Mouse (Mus musculus) C2C12 (cell line): ENCODE measurements at regions not wholly inside any gene's neighbourhood (a gene's known extent, or its start where the extent isn't known, plus 50 kb on each side); places are given as distances from the start of the nearest gene placed in this dataset.

Experiments
- H3K27me3 ChIP-seq: one replicate; pipeline ENCODE4 v1.6.1; 2011; ENCODE audit not compliant: control insufficient read depth, insufficient read depth, insufficient read length
- H3K36me3 ChIP-seq: one replicate; pipeline ENCODE4 v1.6.1; 2011; ENCODE audit not compliant: control insufficient read depth, insufficient read depth
- H3K4me3 ChIP-seq: one replicate; pipeline ENCODE4 v1.5.1; 2011; ENCODE audit warnings: mild to moderate bottlenecking, control low read depth; ENCODE audit not compliant: poor library complexity, insufficient read depth, severe bottlenecking
- H3K79me2 ChIP-seq: one replicate; pipeline ENCODE4 v1.6.1; 2011; ENCODE audit not compliant: control insufficient read depth, insufficient read depth
- H3K79me3 ChIP-seq: one replicate; pipeline ENCODE4 v1.6.1; 2011; ENCODE audit warnings: low read depth, control low read depth
- H3ac ChIP-seq: one replicate; pipeline ENCODE3; 2011; ENCODE audit warnings: low read depth; ENCODE audit not compliant: control insufficient read depth, insufficient read length
- CEBPB ChIP-seq: IDR thresholded peaks from one replicate; pipeline ENCODE4 v1.6.1; 2011; ENCODE audit warnings: low read depth, mild to moderate bottlenecking, control low read depth, moderate library complexity
- CTCF ChIP-seq: IDR thresholded peaks from one replicate; pipeline ENCODE4 v1.5.1; 2011; ENCODE audit not compliant: control insufficient read depth, insufficient read depth, insufficient read length
- FOSL1 ChIP-seq: IDR thresholded peaks from one replicate; pipeline ENCODE4 v1.8.0; 2011; ENCODE audit warnings: mild to moderate bottlenecking, low read length; ENCODE audit not compliant: poor library complexity, insufficient read depth, severe bottlenecking
- MAX ChIP-seq: IDR thresholded peaks from one replicate; pipeline ENCODE4 v1.6.1; 2011; ENCODE audit warnings: mild to moderate bottlenecking, control low read depth
- MYOD1 ChIP-seq: IDR thresholded peaks from one replicate; pipeline ENCODE4 v1.6.1; 2011; ENCODE audit warnings: low read depth; ENCODE audit not compliant: control insufficient read depth, insufficient read length
- MYOG ChIP-seq: IDR thresholded peaks from one replicate; pipeline ENCODE4 v1.6.1; 2011; ENCODE audit not compliant: control insufficient read depth, insufficient read length; ENCODE audit errors: extremely low read depth
- USF1 ChIP-seq: IDR thresholded peaks from one replicate; pipeline ENCODE4 v1.6.1; 2011; ENCODE audit warnings: low read depth, mild to moderate bottlenecking, control low read depth, moderate library complexity

- Histone ChIP-seq H3K27me3 (no peaks in the 10 kb centered on the region), H3K4me3 (no peak overlapping the region), H3K79me2 (no peaks in the 10 kb centered on the region), H3ac (no peak overlapping the region), H3K36me3 (no peaks in the 10 kb centered on the region), H3K79me3 (no peaks in the 10 kb centered on the region)
- TF ChIP-seq MAX (no peak), CTCF (no peak), USF1 (no peak), MYOD1 (no peak), MYOG (no peak), CEBPB (no peak), FOSL1 (no peak)
Observed at GRCm38 (mm10) chr17:85747976-85748648, 60.0 kb upstream of the Six2 start.
